Mouse (Mus musculus) WW6 (cell line): Measurements from ENCODE around the gene Rab11fip3.
A peak's percentile ranks its signal among the peaks of the same experiment; 100 is the strongest.

Experiments
- DNase-seq: peaks from one replicate; pipeline ENCODE4 v3.0.0-alpha.2; 2013; ENCODE audit warnings: low read depth, low spot score

The Rab11fip3 gene

DNA sequence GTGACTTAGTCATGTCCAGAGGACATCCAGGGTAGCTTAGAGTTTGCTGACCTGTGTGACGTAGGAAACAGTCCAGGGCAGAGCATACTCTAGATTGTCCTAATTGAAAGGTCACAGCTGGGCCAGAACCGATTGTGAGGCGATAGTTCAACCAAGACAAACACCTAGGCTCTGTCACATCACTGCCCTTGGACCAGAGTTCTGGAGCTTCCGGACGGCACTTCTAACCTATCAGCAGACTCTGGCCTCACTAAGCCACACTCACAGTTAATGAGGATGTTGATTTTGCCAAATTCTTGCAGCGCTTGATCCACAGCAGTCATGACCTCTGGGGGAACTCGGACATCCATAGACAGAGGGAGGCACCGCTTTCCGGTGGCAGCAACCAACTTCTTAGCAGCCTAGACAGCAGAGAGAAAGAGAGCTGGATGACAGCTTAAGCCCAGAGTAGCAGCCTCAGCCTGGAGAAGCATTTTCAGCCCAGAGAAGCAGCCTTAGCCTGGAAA, 17.8 kb upstream of the Rab11fip3 start:
- DNase-seq, result no peak

DNA sequence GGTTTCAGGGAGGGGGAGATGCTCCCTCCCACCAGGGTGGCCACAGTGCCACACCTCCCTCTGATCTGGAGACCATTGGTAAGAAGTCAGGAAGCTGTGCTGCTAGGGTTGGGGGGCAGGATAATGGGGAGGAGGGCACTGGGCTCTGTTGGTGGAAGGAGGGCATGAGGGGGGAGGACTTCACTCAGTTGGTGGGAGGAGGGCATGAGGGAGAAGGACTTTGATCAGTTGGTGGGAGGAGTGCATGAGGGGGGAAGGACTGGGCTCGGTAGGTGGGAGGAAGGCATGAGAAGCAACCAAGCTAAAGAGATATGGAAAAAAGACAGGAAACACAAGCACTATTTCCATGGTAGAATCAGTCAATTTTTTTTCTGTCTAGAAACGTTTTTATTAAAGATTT, 11.5 kb upstream of the Rab11fip3 start:
- no peak for DNase-seq

DNA sequence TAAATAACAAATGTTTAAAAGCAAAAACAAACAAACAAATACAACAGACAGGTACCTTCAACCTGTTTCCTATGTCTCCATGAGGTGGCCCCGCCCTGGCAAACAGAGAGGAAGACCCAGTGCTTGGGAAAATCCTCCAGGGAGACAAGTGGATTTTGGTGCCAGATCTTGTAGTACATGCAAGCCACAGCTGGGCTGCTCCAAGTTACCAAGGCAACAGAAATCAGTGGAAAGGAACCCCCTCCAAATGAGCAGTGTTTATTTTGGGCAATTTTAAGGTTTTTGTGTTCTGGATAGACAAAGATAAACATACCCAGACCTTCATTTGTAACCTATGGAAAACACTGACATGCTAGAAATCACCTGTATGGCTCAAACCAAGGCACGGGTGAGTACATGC, 9.5 kb upstream of the Rab11fip3 start:
- no peak for DNase-seq

DNA sequence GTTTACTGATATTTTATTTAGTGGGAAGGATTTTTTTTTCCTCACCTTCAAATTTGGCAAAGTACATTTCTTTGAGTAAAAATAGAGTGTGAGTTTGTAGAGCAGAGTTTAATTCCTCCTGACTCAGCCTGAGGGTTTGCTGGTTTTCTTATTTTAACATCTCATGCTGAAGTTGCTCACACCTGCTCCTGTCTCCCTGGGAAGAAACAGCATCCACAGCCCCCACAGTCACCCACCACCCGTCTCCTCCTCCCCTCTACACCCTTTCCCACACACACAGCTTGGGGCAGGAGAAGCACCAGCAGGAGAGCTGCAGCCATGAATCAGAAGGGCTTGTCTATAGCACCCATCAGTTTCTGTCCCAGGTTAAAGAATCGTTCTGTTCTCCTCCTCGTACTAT, 5.9 kb upstream of the Rab11fip3 start:
- DNase-seq, result no peak

DNA sequence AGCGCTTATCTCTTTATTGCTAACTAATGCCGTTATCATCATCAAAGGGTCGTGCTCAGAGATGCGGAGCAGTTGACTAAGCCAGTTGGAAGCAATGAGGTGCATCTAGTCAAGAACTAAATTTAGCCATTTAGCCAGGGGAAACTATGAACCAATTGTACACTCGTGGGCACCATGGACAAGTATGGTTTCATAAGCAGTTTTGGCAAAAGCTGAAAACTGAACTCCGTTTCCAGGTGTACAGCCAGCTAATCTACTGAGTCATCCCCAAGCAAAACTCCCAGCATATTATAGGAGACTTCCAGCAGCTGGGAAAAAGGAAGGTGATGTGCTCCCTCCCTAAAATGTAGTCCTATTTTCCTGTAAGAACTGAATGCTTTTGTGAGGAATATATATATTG, 781 bp upstream of the Rab11fip3 start:
- DNase-seq, result no peak

DNA sequence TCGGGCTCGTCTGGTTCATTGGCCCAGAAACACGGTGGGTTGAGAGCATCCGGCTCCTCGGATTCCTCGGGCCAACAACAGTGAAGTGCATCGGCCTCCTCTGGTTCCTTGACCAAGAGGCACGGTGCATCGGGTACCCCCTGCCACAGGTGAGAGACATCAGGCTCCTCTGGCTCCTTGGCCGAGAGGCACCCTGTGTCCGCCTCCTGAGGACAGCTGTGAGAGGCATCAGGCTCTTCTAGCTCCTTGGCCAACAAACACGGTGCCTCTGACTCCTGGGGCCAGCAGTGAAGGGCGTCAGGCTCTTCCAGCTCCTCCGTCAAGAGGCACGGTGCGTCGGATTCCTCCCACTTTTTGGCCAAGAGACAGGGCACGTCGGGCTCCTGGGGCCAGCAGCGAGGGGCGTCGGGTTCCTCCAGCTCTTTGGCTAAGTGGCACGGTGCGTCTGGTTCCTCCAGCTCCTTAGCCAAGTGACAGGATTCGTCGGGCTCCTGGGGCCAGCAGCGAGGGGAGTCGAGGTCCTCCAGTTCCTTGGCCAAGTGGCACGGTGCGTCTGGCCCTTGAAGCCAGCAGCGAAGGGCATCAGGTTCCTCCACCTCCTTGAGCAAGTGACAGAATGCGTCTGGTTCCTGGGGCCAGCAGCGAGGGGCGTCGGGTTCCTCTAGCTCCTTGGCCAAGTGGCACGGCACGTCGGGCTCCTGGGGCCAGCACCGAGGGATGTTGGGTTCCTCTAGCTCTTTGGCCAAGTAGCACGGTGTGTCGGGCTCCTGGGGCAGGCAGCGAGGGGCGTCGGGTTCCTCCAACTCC, 1.1 kb downstream of the Rab11fip3 start:
- no peak for DNase-seq

DNA sequence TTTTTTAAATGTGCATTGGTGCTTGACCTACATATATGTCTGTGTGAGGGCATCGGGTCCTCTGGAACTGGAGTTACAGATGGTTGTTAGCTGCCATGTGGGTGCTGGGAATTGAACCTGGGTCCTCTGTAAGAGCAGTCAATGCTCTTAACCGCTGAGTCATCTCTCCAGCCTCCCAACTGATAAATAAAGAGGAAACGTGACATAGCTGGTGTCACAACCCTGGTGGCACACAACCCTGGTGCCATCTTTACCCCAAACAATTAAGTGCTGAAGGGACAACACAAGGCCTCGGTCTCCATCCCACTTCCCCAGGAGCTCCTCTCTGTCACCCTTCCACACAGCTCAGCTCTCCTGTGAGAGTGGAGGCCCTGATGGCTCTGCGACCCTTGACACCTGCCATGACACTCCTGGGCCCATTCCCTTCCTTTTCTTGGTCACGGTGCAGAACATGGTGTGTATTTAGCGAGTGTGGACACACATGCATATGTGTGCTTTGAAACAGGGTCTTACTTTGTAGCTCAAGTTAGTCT, 2.8 kb downstream of the Rab11fip3 start:
- no peak for DNase-seq

DNA sequence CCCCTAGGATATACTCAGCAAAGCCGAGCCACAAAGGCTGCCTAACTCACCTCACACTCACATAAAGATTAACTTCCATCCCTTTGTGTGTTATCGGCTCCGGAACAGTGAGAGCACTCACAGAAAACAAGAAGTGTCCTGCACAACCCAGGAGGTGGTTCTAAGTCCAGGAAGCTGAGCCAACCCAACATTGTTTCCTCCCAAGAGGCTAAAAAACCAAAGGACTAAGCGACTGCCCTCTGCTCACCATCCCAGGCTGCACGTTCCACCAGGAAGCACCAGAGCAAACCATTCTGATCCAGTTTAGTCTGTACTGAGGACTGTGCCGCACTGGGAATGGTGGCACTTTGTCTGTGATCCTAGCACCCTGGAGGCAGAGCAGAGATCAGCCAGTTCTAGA, 4.4 kb downstream of the Rab11fip3 start:
- no peak for DNase-seq

DNA sequence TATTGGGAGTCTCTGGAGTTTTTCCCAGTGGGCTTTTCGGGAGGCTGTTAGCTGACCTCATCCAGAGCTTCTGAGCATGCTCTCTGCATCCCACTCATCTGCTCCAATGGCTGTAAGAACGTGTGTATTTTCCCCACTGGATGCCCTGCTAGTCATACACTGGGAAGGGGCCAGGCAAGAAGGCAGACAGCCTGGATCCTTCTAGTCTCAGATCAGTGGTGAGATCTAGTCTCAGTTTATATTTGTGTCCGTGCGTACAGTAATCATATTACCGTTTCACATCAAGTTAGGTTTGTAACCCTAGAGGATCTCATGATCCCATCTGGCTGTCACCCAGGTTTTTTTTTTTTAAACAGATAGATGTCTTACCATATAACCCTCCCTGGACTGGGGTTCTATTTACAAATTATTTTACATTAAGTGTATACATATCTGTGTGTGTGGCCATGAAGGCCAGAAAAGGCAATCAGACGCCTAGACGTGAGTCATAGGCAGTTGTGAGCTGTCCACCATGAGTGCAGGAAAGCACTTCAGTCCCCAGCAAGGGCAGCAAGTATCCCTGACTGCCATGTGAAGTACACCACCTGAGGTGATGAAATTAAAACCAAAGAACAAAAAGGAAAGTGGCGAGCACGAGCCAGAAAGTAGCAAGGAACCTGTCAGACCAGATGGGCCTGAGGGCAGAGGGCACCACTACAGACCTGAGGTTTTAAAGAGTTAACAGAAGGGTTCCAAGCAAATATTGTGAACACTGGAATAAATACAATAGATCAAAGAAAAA, 11.4 kb downstream of the Rab11fip3 start:
- DNase-seq, result no peak

DNA sequence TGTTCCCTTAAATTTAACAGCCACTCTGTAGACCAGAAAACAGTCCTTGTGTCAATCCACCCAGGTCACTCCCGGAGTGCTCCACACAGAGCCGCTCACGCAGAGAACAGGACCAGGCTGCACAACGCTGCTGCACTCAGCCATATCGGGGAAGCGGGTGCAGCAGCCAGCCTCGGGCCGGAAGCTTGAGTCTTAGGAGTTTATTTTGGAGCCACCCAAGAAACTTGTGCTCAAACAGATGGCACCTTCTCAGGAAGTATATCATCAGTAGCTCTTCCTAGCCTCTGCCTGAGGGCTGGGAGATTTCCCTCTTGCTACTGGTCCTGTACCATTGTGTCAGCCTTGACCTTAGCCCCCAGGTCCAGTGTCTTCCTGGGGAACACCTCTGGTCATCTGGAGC, 12.1 kb downstream of the Rab11fip3 start:
- DNase-seq, result no peak

DNA sequence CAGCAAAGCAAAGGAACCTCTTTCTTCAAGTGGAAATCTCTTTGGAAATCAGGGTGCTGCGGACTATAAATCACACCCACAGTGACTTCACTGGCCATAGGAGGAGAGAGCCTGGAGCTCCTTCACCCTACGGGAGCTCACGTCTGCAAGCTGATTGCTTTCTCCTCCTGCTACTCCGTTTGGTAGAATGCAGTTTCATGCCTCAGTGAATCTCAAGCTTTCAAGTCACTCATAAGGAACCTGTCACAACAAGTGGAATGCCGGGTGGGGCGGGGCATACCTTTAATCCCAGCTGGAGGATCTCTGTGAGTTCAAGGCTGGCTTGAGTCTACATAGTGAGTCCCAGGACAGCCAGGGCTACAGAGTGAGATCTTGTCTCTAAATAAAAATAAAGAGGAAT, 14.2 kb downstream of the Rab11fip3 start:
- no peak for DNase-seq

DNA sequence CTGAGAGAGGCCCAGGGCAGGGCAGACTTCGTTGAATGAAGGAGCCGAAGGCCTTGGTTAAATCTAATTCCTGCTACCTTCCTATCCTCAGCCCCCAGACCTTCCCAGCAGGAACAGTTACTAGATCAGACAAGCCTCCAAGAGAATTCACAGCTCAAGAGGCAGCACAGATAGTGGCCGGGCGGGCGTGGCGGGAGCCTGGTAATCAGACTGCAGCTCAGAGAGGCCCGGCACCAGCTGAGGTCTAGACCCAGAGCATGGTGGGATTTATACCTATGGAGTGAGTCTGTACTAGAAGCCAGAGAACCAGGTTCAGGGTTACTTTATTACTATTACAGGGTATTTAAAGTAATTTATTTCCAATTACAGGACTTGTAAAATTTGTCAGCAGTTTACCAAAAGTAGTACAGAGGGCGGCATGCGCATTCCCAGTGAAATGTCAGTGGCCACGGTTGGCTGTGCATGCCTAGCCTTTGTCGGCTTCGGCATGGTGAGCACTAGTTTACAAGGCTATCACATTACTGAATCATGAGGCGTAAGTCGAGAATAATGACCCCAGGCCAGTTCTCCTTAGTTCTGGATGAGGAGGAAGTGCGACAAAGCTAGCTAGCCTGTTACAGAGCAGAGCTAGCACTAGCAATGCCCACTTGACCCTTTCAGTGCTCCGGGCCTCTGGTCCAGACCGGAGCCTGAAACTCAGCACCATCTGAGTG, 15.1 kb downstream of the Rab11fip3 start:
- no peak for DNase-seq

DNA sequence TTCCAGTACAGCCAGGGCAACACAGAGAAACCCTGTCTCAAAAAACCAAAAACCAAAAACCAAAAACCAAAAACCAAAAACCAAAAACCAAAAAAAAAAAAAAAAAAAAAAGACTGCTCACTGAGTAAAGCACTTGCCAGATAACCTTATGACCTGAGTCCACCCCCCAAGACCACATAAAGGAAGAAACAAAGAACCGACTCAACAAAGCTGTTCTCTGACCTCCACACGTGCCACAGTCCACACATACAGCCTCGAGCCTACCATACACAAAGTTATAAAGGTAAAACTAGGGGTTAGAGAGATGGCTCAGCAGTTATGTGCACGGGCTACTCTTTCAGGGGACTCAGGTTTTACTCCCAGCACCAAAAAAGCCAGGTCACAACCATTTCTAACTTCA, 16.6 kb downstream of the Rab11fip3 start:
- DNase-seq, result no peak

DNA sequence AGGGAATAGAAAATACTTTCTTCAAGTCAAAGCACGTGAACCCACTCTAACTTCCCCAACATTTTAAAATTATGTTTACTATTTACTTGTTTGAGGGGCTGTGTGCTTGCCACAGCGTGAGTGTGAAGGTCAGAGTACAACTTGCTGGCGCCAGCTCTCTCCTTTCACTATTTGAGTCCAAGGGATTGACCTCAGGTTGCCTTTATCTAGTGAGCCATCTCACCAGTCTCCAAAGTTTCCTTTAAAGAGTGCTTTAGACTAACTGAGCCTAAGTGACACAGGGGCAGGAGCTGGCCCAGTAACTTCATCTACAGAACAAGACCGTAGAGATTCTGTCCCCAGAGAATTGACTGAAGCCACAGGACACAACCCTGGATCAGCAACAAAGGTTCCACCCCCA, 17.3 kb downstream of the Rab11fip3 start:
- no peak for DNase-seq

DNA sequence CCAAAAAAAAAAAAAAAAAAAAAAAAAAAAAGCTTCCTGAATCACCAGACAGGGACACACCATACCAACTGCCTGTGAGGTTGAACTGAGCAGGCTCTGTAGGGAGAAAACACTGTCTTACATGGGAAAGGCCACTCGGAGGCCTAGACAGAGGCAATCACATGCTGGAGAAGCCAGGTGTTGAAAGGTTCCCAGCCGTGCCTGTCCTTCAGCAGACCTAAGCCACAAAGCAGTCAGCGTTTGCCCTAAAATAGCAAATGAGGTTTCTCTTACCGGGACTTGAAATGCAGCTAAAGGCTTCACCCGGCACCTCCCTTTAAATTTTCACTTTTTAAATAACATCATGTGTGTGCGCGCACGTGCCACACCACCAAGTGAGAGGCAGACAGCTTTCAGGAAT, 21.2 kb downstream of the Rab11fip3 start:
- DNase-seq, result no peak

DNA sequence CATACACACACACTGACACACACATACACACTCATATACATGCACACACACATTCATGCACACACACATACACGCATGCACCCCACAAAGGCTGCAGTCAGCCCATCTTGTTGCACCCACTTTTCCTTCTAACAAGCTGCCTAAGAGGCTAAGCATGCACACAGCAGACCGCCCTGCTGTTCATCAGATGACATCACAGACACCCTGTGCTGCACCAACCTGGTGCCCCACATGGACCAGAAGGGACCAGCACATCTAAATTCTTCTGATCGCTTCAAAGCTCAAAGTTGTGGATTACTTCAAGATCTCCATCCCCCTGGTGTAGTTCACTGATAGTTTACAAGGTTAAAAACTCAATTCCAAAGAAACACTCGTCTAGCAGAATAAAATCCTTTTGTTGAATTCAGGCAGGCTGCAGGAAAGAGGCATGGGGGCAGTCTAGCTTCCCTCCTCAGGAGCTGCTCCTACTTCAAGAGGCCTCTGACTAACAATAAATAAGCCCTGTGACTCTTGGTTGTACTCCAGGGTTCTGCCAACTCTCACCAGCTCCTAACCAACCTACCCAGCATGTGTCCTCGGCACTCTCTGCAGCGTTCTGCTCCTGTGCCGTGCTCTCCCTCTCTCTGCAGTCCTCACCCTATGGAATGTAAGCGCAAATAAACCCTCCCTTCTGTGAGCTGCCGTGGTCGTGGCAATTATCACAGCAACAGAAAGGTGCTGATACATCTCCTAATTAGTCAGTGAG, 22.9 kb downstream of the Rab11fip3 start:
- no peak for DNase-seq

DNA sequence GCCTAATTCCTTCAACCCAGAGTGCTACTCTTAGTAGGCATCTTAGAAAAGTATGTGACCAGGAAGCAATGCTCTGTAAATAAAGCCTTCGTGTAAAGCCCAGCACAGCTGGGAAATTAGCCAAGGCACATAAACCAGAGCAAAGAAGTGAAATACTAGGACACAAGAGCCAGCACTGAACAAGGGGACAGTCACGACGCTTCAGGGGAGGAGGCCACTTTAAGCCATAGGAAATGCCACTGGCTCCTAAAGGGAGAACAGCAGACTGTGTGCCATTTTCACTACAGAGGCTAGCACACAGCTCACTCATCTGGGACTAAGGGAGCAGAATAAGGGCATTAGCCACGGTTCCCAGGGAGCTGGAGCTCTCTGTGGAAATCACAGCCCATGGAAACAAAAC, 24.1 kb downstream of the Rab11fip3 start:
- DNase-seq, result no peak

DNA sequence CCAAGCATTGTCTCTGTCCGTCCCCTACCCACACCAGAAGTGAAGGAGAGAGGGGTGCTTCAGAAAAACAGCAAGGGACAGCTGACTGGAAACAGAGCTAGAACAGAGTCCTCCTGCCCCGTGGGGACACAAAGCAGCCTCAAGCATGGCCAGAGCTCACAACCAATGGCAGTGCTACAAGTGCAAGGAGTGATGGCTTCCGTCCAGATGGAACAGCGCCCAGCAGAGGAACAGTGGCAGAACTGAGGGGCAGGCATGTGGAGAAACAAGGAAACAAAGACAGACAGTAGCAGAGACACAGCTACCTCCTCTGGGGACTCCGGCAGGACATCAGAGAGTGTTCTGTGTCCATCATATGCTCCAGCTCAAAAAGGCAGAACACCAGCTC, 26.1 kb downstream of the Rab11fip3 start:
- no peak for DNase-seq

DNA sequence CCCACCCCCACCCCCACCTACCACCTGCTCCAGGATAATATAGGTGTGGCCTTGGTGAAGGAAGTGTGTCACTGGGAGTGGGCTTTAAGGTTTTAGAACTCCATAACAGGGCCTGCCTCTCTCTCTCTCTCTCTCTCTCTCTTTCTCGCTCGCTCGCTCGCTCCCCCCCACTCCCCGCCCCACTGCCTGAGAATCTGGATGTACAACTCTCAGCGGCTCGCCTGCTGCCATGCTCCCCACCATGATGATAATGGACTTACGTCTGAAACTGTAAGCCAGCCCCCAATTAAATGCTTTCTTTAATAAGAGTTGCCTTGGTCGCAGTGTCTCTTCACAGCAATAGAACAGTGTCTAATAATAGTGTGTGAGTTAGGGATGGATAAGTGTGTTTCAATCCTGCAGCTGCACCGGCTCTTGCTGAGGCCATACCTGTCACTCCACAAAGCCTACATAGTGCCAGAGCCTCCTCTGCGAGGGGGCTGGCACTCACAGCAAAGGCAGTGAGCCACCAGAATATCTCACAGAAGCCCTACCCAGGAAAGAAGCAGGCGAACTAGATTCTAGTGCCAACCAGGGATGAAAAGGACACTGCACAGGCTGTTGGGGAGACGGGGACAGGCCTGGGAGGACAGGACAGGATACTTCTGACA, 26.6 kb downstream of the Rab11fip3 start:
- no peak for DNase-seq

DNA sequence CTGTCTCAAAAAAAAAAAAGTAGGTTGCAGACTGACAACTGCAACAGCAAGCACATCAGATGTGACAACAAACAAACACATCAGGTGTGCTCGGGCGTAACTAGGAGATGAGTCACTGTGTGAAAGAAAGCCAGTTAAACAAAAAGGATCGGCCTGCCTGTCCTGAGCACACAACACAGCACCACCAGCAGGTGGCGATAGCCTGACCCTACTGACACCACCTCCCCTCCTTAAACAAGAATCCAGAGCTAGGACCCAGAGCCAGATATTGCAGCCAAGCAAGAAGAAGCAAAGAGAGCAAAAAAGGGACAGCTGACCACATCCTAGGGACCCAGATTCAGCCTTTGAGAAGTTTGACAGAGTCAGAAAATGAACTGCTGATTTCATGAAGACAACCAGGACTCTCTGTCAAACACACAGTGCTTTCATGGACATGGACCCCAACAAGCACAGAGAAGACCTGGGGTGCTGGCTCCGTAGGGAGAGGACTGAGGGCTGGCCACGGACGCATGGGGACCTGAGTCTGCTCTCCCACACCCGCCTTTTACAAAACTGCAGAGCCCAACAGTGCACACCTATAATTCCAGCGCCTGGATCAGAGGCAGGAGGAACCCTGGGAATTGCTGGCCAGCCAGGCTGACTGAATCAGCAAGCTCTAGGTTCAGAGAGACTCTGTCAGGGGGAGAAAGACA, 28.1 kb downstream of the Rab11fip3 start:
- peak; percentile 45 for DNase-seq
